Mouse (Mus musculus): ENCODE results near the gene Tex10.

Gene Tex10

DNA sequence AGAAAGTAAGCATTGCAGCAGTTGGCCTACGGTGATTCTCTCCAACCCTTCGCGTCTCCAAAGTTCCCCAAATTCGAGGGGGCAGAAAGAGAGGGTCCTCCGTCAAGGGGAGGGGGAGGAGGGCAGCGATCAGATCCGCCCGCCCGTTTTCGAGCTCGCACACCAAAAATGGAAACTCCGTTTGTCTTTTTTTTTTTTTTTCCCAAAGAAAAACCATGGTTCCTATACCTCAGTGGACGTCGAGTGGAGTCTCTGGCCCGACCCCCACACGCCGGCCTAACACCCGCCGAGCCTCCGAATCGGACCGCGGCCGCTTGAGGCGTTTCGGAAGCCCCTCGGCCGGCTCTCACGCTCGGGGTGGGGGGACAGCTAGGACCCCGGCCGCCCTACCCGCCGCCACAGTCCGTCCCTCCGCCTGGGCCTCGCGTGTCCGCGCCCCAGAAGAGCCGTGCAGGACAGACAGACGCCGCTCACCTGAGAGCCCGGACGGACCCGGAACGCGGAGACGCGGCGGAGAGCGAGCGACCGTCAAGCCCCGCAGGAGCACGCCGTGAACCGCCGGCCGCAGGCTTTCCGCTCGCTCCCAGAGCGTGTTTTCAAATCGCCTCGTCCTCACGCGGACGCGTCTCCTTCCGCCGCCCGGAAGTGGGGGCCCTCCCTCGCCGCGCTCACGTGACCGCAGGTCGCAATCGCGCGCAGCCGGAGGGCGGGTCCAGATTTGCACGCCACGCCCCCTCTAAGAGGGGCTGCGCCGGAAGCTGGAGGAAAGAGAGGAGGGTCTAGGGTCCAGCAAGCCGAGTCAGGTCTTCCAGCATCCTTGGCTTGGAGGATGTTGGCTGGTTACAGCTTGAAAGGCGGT is at the start of gene Tex10:
Gene Tex10 (minus strand): TSS at position 668 of the 859 bp plus-strand sequence.
- in situ Hi-C loops (cut with MboI; ENCODE audit: low pct_unique_long_range_greater_than_20kb in 1 of 2, low sequenced_read_pairs in 2 of 2, unreplicated experiment in 1 of 2): loop anchor here (25.0 kb wide), 1 partner anchor 1164 kb away; the partner anchor contains the start of gene Rnf20 (in 2 of the 2)

DNA sequence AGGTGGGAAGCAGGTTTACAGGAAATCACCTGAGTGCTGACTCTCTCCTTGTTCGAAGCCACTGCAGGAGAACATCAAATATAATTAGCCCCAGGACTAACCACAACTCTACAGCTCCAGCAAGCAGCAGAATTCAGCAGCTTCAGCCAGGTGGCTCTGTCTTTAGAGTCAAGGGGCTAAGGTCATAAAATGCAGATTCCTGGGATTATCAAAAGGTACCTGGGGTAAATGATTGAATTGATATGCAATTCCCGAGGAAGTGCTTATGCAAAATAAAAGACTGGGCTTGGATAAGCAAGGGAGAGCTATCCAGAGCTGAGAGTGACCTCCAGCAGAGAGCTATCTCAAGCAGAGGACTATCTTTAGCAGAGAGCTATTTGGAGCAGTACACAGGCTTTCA is 37.6 kb upstream of the Tex10 start:
- in situ Hi-C loops (cut with MboI; ENCODE audit: low pct_unique_long_range_greater_than_20kb in 1 of 2, low sequenced_read_pairs in 2 of 2, unreplicated experiment in 1 of 2): no loop called here

DNA sequence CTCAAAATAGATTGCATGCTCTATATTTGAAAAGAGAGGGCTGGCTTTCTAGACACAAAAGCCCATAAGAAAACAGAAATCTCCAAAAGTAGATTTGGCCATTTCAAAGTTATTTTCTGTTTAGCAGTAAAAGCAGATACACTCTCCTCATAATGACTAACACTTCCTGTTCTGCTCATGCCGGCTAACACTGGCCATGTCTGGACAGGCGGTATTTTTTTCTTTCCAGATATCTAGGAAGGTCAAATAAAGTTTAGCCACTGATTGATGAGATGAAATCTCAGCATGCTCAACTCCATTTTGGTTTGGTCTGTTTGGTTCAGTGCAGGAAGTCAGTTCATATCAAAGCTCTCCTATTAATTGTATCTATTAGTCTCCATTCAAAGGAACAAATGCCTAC is 19.3 kb upstream of the Tex10 start:
- in situ Hi-C loops (cut with MboI; ENCODE audit: low pct_unique_long_range_greater_than_20kb in 1 of 2, low sequenced_read_pairs in 2 of 2, unreplicated experiment in 1 of 2): no loop called here

DNA sequence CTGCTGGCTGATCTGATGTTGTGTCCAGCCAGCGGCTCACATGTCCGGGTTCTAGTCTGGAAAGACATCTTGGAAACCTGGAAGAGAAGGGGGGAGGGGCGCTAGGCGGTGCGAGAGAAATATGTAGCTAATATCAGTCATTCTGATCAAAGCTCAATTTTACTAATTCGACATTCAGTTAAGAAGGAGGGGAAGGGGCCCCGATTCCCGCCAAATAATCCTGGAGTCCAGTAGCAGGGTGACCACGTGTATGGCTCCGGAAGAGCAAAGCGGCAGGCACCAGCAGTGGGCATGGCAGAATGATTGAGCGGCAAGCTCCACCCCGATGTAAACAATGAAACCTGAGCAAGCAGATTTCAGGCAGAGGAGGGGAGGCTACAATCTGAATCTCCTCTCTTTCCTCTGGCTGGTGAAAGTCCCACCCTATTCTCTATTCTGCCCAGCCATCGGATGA is 18.1 kb upstream of the Tex10 start:
- in situ Hi-C loops (cut with MboI; ENCODE audit: low pct_unique_long_range_greater_than_20kb in 1 of 2, low sequenced_read_pairs in 2 of 2, unreplicated experiment in 1 of 2): no loop called here

DNA sequence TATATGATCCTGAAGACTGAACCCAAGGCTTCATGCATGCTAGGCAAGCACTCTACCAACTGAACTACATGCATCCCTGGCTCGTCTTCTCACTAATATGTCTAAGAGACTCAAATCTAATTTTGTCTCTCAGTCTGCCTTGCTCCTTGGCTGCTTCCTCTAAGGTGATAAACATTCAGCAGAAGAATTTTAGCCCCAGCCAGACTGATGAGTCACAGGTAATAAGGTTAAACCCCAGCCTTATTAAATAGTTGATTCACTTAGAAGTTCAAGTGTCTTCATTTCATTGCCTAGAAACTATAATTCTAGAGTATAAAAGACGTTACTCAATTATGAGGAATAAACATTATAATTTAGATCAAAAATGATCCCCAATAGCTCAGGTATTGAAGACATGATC is 15.7 kb upstream of the Tex10 start:
- in situ Hi-C loops (cut with MboI; ENCODE audit: low pct_unique_long_range_greater_than_20kb in 1 of 2, low sequenced_read_pairs in 2 of 2, unreplicated experiment in 1 of 2): no loop called here

DNA sequence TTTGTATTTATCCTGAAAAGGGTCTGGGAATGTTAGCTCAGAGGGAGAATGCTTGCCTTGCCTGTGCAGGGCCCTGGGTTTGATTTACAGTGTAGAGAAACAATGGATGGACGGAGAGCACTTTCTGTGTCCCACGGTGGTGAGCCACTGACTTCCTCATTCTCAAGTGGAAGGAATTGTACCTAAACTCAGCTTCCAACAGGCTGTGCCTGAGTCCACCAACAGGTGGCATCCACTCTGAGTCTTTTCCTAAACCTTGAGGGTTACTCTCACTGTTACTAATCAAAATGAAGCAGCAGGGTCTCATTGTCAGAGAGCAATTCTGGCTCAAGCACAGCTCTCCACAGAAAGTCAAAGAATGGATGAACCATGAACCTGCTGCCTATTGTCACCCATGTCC is 8.0 kb upstream of the Tex10 start:
- in situ Hi-C loops (cut with MboI; ENCODE audit: low pct_unique_long_range_greater_than_20kb in 1 of 2, low sequenced_read_pairs in 2 of 2, unreplicated experiment in 1 of 2): no loop called here

DNA sequence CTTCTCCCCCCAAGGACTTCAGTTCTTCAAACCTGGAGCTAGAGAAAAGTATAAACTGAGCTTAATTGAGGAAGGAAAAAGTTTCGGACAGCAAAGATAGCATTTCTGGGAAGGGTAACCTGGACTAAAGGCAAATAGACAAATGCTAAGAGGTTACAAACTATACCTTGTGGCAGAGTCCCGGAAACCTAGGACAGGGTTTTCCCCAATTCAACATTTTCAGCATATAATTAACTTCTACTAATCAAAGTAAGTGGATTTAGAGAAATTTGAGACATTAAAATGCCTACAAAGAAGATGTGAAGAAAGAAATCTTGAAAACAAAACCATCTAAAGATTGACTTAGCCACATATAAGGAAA is 372 bp upstream of the Tex10 start:
- in situ Hi-C loops (cut with MboI; ENCODE audit: low pct_unique_long_range_greater_than_20kb in 1 of 2, low sequenced_read_pairs in 2 of 2, unreplicated experiment in 1 of 2): loop anchor here (25.0 kb wide), 1 partner anchor 1164 kb away; the partner anchor contains the start of gene Rnf20 (in 2 of the 2)

DNA sequence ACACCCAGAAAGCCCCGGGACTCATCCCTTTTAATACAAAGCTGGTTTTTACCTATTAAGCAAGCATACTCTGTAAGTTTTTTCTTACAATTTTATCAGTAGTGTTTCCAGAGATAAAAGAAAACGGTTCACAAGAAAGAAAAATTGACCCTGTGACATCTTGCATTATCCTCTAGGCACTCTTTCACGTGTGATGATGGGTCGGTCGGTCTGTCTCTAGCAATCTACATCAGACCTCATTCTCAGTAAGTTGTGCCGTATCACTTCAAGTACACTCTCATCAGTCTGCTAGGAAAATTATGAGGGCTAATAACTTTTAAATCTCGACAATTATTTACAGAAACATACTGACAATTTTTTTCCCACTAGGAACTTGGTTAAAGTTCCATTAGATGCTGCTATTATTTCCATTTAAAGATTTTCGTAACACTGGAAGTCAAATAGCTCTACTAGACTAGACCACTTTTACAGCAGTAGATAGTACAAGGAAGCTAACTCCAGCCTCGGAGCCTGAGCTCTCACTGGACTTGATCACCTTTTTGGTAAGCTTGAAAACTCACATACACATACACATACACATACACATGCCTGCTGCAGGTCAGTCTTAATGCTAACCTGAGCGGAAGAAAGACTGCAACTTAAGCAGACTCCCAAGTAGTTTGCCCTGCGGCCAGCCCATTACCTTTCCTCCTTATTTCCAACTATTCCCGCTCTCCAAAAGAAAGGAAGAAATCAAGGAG is 1.0 kb downstream of the Tex10 start:
- in situ Hi-C loops (cut with MboI; ENCODE audit: low pct_unique_long_range_greater_than_20kb in 1 of 2, low sequenced_read_pairs in 2 of 2, unreplicated experiment in 1 of 2): loop anchor here (25.0 kb wide), 1 partner anchor 1165 kb away; the partner anchor contains the start of gene Rnf20 (in 2 of the 2)

DNA sequence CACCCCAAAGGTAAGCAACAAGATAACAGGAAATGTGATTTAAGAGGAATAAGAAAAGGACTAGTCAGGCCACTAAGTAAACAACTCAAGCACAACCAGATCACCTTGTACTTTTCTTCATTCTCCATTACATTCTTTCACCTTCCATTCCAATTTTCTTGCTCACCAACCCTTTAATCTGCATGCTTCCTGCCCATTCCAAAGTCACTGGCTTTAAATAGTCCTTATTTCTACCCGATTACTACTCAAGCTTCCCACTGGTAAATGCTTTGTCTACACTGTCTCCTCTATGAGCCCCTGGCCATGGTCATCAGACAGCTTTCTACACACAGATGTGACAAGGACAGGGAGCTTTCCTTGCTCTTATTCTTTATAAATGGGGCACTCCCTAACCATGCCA is 2.3 kb downstream of the Tex10 start:
- in situ Hi-C loops (cut with MboI; ENCODE audit: low pct_unique_long_range_greater_than_20kb in 1 of 2, low sequenced_read_pairs in 2 of 2, unreplicated experiment in 1 of 2): loop anchor here (25.0 kb wide), 1 partner anchor 1166 kb away; the partner anchor contains the start of gene Rnf20 (in 2 of the 2)

DNA sequence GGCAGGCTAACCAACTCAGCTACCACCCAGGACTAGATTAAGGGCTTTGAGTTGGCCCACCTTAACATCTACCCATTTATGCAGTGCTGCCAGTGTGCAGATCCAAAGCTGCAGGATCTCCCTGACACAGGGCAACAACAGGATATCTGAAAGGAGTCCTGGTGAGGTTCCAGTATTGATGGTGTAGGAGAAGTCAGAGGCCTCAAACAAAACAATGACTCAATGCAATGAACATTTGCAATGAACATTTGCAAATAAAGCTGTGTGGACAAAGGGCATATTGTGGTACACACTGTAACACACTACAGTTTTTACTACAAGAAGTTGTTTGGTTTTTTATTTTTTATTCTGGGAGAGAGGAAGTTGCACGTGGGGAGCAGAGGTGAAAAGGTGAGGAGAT is 12.2 kb downstream of the Tex10 start:
- in situ Hi-C loops (cut with MboI; ENCODE audit: low pct_unique_long_range_greater_than_20kb in 1 of 2, low sequenced_read_pairs in 2 of 2, unreplicated experiment in 1 of 2): loop anchor here (25.0 kb wide), 1 partner anchor 1176 kb away; the partner anchor contains the start of gene Rnf20 (in 2 of the 2)

DNA sequence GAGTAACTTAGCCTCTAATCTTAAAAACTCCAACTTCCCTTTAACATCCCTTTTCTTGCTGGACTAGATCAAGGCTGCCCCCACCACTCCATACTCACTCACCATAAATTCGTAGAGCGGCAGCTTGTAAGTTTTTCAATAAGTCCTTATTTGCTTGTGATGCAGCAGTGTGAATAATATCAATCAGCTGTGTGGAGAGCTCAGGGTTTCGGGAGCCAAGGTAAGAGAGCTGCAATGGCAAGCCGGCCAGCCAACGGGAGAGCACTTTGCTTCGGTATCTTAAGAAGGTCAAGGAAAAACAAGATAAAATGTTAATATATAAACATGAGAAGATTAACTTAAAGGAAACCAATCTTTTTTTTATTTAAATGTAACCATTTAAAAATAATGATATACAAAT is 14.8 kb downstream of the Tex10 start:
- in situ Hi-C loops (cut with MboI; ENCODE audit: low pct_unique_long_range_greater_than_20kb in 1 of 2, low sequenced_read_pairs in 2 of 2, unreplicated experiment in 1 of 2): loop anchor here (25.0 kb wide), 1 partner anchor 1179 kb away; the partner anchor contains the start of gene Rnf20 (in 2 of the 2)

DNA sequence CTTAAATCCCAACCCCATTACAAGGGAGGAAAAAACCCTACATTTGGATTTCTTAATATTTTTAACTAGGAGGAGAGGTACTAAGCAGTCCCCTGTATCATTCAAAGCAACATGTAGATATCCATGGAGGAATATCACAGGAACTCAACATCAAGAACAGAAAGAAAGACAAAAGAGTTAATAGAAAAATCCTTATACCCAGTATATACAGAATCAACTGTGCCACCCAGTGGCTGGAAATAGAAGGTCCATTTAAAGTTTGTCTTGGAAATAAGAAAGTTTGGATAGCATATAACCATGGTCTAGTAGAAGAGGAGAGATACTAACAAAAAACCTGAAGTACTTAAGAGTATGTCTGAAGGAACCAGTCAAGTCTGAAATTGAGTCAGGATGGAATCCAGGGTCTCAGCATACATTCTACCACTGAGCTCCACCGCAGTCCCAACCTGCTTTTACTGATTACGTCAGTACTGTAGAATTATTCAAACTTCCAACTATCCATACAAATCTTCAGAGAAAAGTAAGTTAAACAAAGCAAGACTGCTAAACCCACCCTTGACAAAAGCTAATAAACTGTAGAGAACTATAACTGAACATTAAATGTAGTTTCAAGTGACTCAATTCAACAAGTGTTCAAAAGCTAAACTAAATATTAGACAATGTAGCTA is 19.0 kb downstream of the Tex10 start:
- in situ Hi-C loops (cut with MboI; ENCODE audit: low pct_unique_long_range_greater_than_20kb in 1 of 2, low sequenced_read_pairs in 2 of 2, unreplicated experiment in 1 of 2): loop anchor here (25.0 kb wide), 1 partner anchor 1183 kb away; the partner anchor contains the start of gene Rnf20 (in 2 of the 2)

DNA sequence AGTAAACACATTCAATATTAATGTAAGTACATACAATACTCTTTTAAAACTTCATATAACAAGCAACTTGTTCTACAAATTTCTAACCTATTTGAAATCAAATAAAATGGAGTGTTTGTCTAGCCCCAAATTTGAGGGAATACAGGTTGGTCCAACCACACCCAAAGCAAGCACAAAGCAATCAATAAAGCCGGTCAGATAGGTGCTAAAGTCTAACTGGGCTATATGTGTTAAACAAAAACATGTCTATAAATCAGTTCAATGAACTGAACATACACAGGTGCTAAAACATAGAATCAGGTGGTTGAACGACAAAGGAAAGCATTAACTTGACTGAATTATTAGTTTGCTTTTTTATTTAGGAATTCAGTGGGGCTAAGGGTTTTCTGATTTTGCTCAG is 45.2 kb downstream of the Tex10 start:
- in situ Hi-C loops (cut with MboI; ENCODE audit: low pct_unique_long_range_greater_than_20kb in 1 of 2, low sequenced_read_pairs in 2 of 2, unreplicated experiment in 1 of 2): no loop called here

DNA sequence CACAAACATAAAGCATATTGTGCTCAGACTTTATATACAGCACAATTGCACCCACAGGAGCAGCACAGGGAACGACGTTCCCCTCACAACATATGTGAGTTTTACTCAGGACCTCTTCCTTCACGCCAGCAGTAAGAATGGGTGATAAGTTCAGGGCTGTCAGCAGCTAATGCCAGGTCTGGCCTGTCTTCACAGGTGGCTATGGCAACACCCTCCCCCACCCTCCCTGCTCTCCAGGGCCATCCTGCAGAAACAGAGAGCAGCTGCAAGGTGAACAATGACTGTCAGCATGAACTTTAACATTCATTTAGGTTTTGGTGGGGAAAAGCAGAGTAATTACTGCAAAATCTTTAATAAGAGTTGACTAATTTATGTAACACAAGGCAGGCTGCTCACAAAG is 45.8 kb downstream of the Tex10 start:
- in situ Hi-C loops (cut with MboI; ENCODE audit: low pct_unique_long_range_greater_than_20kb in 1 of 2, low sequenced_read_pairs in 2 of 2, unreplicated experiment in 1 of 2): no loop called here

DNA sequence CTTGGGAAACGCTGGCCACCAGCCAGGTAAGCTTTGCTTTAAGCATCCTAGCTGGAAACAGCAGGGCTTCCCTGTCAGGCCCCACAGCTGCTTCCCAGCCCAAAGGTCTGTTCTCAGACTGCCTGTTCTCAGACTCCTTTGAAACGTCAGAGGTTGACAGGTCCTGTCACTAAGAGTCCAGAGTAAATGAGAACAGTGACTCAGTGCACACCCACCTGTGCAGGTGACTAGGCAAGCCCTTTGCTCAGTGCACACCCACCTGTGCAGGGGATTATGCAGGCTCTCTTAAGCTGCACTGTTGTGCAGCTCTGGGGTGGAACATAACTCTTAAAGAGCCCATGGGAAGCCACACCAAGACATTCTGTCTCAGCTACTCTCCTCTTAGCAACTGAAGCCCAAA is 49.5 kb downstream of the Tex10 start:
- in situ Hi-C loops (cut with MboI; ENCODE audit: low pct_unique_long_range_greater_than_20kb in 1 of 2, low sequenced_read_pairs in 2 of 2, unreplicated experiment in 1 of 2): loop anchor here in 1 of 2 experiments (25.0 kb wide), 1 partner anchor 986 kb away; no protein-coding TSS in a partner anchor

DNA sequence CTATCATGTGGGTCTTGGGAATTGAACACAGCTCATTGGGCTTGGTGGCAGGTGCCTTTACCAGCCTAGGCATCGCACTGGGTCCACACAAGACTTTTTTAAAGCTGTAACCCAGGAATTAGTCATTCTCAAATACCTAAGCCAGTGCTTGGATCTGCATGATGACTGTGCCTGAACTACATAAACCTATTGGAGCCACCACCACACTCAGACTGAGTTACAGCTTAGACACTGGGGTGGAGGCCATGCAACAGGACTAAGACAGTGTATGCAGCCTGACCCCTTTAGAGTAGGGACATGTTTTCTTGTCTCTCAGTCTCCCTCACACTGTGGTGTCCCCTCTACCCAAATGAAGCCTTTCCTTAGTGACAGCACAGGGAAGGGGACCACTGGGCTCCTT is 50.6 kb downstream of the Tex10 start:
- in situ Hi-C loops (cut with MboI; ENCODE audit: low pct_unique_long_range_greater_than_20kb in 1 of 2, low sequenced_read_pairs in 2 of 2, unreplicated experiment in 1 of 2): loop anchor here in 1 of 2 experiments (25.0 kb wide), 1 partner anchor 985 kb away; no protein-coding TSS in a partner anchor

DNA sequence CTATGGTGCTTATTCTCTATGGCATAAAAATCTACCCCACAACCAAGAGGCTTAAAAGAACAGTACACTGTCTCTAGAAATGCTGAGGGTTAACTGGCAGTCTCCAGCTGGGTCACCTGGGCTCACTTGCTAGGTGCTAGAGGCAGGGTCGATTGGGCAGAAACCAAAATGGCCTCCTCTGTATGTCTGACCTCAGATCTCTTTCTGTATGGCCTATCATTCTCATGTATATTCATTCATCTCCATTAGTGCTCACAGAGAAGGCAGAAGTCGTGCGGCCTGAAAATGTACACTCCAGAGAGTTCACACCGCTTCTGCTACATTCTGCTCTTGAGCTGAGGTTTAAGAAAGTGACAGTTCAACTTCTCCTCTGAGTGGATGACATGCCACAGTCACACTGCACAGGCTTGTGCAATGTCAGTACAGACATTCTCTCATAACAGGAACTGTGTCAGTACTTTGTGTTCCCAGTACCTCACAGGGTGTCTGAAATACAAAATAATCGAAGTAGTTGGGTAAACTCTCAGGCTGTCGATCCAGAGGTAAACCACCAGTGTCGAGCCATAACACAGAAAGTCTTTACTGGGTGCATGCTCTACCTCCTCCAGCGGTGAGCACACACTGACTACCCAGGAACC is 54.3 kb downstream of the Tex10 start:
- in situ Hi-C loops (cut with MboI; ENCODE audit: low pct_unique_long_range_greater_than_20kb in 1 of 2, low sequenced_read_pairs in 2 of 2, unreplicated experiment in 1 of 2): loop anchor here in 1 of 2 experiments (25.0 kb wide), 1 partner anchor 982 kb away; no protein-coding TSS in a partner anchor

DNA sequence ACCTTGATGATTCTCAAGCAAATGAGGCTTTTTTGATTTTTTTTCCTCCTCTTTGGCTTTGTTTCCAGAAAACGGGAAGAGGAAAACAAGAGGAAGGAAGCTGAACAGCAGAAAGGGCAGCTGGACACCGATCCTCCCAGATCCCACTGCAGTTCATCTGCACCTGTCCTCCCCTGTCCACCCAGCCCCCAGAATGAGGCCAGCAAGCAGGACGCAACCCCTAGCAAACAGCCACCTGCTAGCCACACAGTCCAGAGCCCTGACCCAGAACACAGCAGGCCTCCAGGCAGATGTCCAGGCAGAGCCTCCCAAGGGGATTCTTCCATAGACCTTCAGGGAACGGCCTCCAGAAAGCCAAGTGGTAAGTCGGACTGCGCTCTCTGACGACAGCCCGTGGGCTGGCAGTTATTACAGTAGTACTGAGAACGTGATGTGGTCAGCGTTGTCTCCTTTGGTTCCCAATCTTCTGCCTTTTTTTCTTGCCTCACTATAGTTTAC is 57.4 kb downstream of the Tex10 start:
- in situ Hi-C loops (cut with MboI; ENCODE audit: low pct_unique_long_range_greater_than_20kb in 1 of 2, low sequenced_read_pairs in 2 of 2, unreplicated experiment in 1 of 2): loop anchor here in 1 of 2 experiments (25.0 kb wide), 1 partner anchor 979 kb away; no protein-coding TSS in a partner anchor
